Mouse (Mus musculus) gastrocnemius, postnatal 4 days (tissue): ENCODE measurements at regions not wholly inside any gene's neighbourhood (a gene's known extent, or its start where the extent isn't known, plus 50 kb on each side); places are given as distances from the start of the nearest gene placed in this dataset.

ENCODE experiments used
- DNase-seq, 2 experiments: peaks; one replicate each; pipeline ENCODE4 v3.0.0; 2021 to 2022; ENCODE audit warnings: low spot score in 2 of 2, mixed read lengths in 2 of 2

DNA sequence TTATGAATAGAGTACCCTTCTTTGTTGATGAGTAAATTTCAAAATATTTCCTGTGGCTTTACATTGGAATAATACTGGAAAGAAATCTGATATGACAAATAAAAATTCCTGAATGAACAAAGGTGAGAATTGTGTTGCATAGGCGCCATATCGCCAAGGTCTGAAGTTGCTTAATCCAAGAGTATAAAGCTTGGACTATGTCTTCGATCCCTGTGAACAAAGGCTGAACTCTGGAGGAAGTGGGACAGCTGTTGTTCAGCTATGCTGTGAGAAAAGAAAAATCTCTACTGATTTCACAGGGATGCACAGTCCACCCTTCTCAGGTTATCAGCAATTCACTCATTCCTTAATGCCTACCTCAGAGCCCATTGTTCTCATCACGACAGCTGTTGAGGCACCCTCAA is 319.3 kb upstream of the Gm9747 start:
- no peak for DNase-seq

DNA sequence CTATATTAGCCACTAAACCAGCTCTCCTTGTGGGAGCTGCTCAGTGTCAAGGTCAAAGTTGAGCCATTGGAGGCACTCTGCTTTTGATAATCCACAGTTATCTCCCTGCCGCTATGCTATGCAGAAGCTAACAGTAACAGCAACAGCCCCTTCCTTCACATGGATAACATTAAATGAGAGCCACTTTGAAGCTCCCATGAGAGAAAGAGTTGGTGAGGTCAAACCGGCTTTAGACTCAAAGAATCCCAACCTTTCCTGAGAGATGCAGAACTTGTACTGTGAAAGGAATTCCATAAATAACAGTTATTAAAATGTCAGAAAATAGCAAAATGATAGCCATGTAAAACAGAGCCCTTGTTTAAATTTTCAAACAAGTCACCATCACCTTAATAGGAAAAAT is 316.1 kb upstream of the Gm9747 start:
- no peak for DNase-seq

DNA sequence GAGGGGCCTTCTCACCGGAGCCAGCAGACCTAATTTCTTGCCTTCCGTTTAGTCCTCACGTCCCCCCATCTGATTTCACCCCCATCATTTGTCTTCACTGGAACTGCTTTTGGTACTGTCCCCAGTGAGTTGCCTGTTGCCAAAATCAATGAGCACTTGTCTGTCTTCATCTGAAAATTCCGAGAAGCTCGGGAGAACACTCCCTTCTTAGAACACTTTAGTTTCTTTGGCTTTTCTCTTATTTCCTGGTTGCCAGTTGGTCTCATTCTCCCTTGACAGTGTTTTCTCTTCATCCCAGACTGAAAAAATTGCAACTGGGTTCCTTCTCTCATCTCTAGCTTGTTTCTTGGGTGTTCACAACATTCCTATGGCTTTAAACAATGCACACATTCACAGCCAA is 305.2 kb upstream of the Gm9747 start:
- no peak for DNase-seq

DNA sequence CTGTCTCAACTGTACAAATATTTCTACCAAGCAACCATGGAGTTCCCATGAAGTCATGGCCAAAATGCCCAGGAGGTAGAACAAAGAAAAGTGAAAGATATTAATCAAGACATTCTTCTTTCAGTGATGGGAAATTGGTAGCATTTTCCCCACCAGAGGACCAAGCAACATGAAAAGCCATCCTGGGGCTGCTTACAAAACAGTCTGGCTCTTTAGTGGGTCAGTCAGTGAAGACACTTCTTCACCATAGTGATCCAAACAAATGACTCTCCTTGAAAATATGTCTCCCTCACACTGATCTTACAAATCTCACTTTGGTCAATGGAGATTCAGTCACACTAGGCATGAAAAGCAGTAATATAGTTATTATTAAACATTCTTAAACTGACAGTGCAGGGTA is 299.8 kb upstream of the Gm9747 start:
- no peak for DNase-seq

DNA sequence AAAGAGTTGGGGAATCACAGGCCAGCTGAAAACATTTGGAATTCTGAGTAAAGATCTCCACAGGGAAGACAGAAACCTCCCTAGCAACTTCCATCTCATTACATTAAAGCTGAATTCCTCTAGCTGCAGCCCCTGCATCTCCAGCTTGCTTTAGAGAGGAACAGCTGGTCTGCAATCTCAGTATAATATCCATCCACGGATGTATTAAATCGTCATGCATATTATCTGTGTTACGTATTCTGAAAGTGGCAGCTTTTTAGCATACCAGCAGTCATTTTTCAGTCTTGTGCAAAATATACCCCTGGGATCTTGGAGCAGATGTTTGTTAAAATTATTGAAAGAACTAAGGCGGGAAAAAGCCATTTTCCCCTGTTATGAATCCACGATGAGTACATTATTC is 287.7 kb upstream of the Gm9747 start:
- no peak for DNase-seq

DNA sequence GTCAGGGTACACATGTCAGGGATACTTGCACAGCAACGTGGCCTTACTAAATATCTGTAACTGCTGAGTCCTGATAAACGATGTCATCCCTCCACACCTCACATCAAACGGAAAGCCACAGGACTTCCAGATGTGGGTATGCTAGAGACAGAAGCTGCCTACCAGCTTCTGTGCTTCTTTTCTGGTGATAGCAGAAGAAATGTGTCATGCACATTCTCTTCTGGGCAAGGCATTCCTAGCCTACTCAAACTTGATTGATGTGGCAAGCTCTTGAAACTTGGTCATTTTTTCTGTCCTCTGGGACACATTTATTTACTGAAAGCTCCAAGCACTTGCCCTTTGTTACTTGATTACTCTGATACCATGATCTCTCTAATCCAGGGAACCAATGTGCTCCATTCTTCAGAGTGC is 282.8 kb upstream of the Gm9747 start:
- no peak for DNase-seq

DNA sequence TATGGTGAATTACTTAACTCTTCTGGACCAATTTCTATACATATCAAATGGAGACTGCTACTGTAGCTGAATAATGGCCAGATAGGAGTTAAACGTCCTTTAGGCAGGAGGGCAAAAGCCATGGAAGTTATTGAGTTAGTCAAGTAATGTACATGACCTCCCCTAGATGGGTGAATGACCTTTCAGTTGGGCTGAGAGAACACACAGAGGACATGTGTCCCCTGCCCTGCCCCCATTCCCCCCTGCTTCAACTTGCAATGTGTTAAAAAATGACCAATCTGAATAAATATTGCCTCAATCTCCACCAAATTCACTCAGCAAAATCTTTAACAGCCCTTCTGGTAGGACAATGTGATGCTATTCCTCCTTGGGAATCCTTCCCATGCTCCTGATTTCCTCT is 282.1 kb upstream of the Gm9747 start:
- DNase-seq, result no peak

DNA sequence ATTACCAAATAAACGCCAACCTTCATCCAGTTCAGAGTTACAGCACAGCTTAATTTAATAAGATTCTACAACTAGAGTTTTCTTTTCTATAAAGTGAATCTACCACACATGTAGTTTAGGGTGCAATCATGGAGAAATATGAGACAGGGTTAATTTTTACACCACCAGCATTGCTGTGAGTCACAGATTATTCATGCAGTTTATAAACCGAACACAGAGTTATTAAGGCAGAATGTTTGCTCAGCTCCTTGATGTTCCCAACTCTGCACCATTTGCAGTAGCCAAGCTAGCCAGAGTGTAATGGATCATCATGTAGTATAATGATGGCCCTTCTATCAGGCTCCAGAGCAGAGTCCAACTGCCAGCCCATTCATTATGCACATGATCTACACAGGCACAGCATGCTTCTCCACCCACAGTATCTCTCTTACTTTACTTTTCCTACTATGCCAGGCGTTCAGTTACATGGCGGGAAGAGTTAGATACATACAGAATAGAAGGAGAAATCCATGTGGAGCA is 281.4 kb upstream of the Gm9747 start:
- no peak for DNase-seq

DNA sequence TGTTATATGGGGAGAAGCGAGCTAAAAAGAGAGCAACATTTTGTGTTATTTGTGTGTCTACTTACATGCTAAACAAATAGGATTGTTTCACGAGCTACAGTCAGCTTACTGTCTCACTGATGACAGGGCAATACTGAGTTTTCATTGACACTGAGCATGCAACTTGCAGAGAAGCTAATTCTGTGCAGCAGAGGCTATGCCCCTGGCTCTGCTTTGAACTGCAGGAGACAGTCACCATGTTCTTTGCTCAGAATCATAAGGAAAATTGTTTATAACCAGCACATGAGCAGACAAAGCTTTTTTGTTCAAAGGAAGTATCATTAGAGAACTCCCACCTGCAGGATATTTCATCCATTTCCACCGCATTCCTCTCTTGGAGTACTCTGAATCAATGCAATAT is 280.8 kb upstream of the Gm9747 start:
- no peak for DNase-seq

DNA sequence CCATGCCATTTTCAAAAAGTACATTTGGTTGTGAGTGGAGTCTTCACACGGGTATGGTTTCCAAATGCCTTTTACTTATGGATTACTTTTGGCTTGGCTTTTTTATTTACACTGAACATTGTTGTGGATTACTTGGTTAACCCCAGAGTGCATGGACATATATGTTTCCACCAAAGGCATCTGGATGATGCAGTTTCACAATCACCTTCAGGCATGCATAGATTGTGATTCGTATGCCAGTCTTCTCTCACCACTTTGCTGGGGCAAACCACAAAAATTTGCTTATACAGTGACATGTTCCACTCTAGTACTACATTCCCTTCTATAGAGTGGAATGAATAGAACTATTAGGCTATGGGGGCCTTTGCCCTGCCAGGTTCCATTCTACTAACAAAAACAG is 278.4 kb upstream of the Gm9747 start:
- DNase-seq, result no peak

DNA sequence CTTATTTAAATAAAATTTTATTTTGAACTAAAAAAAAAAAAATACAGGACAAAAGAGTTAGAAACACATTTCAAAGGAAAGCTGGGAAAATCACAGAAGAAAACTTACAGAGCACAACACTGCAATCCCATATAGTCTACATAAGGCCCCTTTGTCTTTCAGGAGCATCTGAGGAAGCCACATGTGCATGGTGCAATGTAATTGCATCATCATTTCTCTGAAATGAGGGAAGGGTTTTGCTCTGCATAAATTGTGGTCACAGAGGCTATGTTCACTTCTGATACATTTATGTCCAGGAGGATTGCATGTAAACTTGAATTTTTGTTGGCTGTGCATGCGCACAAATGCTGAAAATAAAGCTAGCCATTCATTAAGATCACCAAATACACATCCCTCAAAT is 265.9 kb upstream of the Gm9747 start:
- no peak for DNase-seq

DNA sequence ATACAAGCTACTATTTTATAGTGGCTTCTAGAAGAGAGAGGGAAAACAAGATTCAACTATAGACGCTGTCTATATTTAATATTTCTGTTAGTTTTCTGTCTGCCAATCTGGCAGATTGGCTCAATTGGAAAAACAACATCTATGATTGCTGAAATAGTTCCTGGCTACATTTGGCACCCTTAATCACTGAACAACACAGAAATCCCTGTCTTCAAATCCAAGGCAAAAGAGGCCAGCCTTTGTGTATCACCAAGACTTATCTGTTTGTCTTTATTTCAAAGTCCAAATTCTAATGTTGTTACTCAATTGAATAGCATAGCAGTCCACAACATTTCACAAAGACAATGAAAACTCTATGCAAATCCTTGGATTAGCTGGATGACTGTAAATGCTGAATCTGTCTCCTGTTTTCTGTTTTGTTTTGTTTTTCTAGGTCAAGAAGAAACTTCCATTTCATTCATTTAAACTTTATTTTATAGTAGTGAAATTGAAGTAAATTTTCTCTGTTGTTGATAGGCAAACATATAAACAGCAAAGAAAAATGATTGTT is 265.1 kb upstream of the Gm9747 start:
- no peak for DNase-seq

DNA sequence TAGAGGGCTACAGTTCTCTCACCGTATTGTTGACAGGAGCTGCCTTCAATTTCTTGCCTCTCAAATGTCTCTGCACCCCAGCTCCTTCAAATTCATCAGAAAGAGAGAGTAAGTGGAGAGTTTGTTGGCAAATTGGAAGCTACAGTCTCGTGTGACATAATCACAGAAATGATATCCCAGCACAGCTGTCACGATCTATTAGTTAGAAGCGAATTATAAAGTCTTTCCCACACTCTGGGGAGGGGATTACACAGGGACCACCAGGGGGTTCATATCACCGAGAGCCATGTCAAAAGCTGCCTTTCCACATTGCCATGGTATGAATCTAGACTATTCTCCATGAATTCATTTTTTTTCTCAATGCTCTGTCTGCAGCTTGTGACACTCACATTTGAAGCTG is 260.3 kb upstream of the Gm9747 start:
- DNase-seq, result no peak

DNA sequence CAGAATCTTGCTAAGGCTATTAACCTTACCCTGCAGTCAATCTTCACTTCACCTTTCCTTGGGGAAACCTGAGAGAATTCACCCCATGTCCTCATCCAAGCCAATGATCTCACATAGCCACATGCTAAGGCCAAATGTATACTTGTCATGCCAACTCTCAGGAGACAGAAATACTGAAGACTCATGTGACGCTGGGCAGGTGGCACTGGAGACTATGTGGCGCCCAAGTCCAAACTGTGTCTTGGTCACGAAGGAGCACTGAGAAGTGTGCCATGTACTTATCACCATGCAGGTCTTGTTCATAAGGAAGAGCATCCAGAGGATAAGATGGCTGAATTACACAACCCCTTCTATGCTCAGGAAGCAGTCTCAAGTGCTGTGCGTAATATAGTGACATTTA is 259.4 kb upstream of the Gm9747 start:
- no peak for DNase-seq

DNA sequence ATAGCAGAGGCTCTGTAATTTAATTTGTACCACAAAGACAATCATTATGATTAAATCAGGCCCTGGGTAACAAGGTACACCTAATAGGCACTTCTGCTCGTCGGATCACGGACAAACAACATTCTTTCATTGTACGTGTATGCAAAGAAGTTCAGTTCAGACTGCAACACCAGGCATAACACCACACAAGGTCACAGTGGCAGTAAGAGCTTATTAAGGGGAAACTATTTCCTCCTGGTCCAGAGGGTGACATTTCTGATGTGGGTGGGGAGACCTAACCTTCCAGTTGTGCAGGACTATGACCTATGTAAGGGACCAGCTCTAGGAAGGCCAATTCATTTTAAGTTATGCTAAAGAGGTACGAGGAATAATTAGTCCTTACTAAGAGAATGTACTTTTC is 225.0 kb upstream of the Gm9747 start:
- DNase-seq, result no peak

DNA sequence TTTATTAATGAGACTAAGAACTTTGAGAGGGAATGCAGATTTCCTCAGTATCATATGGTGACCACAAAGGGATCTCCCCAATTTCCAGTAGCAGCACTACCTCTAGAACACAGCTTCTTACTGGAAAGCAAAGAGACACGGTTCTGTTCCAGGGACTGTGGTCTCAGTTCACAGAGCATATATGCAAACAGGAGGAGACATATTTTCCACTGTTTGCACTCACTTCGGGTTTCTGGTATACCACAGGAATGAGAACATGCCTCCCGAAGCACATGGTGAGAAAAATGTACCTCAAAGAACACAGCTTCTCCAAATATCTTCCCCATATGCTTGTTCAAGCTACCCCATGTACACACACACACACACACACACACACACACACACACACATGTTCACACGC is 224.1 kb upstream of the Gm9747 start:
- DNase-seq, result no peak

DNA sequence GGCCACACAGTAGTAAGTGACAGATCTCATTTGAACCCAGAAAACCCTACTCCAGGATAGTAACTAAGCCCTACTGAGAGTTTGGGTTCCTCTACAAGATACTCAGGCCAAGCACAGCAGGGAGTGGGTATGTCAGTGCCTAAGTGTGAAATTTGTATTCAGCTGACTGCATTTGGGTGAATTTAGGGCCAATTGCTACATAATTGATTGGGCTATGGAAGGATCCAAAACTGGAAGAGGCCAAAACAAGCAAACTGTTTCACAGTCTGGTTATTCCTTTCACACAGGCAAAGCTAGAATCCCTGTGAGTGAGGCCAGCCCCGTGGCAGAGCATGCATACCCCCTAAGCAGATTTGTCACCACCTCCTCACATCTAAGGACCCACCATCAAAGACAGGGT is 221.9 kb upstream of the Gm9747 start:
- no peak for DNase-seq

DNA sequence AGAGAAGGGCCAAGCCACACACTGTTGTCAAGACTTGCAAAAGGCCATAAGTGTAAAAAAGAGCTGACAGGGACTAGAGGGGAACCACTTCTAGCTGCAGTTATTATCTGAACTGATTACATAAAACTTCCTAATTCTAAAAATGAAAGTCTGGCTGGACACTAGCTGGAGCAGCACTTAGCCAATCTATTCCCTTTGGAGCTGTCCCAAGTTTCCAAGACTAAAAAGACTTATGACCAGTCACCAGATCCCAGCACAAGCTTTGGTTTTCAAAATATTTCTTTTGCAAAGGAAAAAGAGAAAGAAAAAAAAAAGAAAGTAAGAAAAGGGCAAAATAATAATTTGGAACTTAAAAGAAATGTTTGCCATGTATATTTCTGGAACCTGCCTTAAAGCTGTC is 217.6 kb upstream of the Gm9747 start:
- no peak for DNase-seq

DNA sequence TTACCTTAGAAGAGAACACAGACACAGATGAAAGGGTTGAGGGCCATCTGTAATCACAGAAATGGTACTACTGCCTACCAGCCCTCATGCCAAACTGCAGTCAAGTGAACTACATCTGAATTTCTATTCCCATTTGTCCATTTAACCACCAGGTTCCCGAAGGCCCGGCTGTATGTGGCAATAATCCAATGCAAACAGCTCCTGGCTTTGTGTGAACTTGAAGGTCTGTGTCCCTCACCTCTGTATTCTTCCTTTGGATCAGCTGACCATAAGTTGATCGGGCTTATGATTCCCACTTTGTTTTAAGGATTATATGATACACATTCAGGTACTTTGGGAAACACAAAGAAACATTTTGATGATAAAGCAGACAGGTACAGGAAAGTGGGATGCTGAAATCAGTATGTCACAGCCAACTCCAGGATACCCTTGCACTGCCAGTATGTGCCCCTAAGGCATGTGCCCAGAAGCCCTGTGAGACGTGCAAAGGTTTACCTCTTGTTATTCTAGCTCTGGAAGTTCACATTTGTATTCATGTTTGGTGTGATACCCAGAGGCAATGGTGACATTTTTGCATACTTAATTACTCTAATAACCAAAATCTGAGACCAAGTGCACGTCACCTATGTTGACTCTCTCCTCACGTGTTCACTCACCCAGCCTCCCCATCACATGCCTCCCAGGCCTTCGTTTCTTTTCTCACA is 214.1 kb upstream of the Gm9747 start:
- DNase-seq, result no peak

DNA sequence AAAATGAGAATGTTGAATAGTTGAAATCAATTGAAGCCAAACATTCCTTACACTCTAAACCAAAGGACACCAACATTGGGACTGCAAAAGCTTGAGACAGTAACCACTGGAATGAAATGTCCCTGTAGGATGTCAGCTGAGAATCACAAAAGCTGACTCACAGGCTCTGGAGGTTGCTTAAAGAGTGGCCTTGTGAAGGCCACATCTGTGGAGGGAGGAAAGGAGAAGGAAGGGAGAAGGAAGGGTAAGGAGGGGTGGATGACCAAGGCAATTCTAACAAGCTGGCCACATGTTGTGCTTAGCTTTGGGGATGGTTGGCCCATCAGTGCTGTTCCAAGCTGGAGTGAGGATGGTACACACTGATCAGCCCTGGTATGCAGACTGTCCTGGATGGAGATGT is 205.2 kb upstream of the Gm9747 start:
- no peak for DNase-seq

DNA sequence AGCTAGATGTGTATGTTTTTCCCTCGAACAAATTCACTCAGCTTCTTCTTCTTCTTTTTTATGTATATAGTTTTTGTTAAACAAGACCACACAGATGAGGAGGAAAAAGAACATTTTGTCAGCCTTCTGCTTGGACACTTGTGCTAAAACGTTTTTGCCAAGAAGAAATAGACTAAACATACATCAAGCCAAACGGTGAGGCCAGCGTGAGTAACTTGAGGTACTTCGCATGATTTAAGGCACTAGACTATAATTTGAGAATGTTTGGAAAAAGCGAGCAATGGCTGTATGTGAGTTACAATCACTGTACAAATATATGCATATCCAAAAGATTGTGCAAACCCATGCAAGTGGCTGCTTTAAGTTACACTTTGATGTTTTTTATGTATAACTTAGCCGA is 201.8 kb upstream of the Gm9747 start:
- DNase-seq, result no peak

DNA sequence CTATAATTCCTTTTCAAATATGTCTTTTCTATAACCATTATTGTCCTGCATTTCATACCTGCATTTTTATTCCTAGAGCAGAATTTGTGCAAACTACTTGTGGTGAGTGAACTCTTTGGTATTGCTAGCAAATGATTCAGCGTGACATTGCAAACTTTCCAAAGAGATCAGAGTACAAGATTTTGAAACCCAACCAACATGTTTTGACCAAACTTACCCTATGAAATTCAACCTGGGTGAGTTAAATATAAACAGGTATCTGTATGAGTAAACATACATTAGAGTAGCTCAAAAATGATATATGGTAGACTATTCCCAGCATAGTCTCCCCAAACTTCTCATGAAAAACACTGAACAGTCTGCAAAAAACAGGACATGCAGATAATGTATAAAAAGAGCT is 200.5 kb upstream of the Gm9747 start:
- DNase-seq, result no peak

DNA sequence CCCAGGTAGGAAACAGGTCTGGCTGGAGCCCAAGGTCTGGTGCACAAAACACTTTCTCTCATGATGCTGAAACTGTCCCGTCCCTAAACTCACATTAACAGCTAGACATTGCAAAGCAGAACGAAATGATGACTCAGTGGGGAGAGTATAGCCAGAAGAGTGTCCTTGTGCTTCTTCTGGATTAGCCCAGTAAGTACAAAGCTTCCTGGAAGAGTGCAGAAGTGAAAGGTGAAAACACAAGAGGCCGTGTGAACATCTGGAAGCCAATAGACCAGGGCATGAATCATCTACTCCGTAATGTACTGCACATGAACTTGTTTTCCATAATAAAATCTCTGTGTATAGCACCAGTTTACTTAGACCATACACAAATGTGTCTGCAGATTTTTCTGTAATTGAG is 194.7 kb upstream of the Gm9747 start:
- no peak for DNase-seq
